Comparison of ENCODE assay signal across 16 mouse cellular contexts in the genomic region with DNA sequence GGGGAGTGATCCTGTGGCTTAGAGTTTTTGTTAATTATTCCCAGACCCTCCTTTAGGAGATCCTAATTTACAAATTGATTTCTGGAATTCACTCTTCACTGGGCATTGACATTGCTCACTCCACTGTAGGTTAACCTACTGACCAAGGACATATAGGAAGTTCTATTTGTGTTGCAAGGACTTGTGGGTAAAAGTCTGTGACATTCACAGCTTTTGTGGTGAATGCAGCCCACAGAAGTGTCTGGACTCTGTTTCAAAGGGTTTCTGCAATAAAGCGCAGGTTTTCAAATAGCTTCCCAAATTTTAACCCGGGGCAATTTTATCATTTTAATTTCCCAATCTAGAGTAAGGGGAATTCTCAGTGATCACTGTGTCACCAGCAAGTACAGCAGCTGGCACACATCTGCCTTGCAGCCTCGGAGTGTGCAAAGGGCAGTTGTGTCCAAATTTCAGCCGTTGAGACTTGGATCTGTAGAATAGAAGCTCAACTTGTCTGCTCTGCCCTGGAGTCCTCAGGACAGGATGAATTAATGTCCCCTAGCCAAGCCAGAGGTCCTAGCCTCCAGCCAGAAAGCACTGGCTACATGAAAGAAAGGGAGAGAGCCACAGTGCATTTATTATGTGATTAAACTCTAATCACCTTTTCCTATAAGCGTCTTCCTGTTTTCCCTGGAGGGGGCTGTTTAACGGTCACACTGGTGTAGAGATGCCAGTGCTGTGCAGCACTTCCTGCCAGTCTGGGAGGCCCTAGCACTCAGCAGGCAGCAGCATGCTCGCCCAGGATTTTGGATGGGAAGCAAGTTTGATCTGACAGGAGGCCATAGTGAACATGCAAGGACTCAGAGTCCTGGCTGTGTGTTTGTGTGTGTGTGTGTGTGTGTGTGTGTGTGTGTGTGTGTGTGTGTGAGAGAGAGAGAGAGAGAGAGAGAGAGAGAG. TPM values are rescaled to one million over a fixed set of nuclear protein-coding genes. Genes with fewer than 3 reads are reported as not detected.
DNase-seq lines count a peak whose midpoint lies in the region; ATAC-seq and TF ChIP-seq lines count a peak whose summit lies in the region.
"Had no signal": no experiment of that assay in that cellular context is flagged by ENCODE, and none has a peak within 500 bp of the region (broad histone marks: within the 10 kb centered on the region; RNA-seq: fewer than 3 reads in every experiment).

No protein-coding gene starts in this region.

- no peak overlapping the region for H3K4me2 ChIP-seq in lung, postnatal 0 days (replicated peaks; ENCODE audit: low read depth, low read length)
- no peak overlapping the region for H3K4me2 ChIP-seq in kidney, embryonic 14.5 days (replicated peaks; ENCODE audit: low read depth, low read length)
- H3K4me2 ChIP-seq: embryonic facial prominence, embryonic 12.5 days; liver, embryonic 11.5 days; midbrain, embryonic 12.5 days; neural tube, embryonic 13.5 days had no signal

- H3K4me1 ChIP-seq in lung, postnatal 0 days (ENCODE audit: insufficient read depth, low read depth, low read length) = no peaks in the 10 kb centered on the region; the same call in 1 of the 2 replicates
- H3K4me1 ChIP-seq in kidney, embryonic 14.5 days (ENCODE audit: control insufficient read depth, insufficient read depth, low read length) = peaks cover 9% of the 10 kb centered on the region

- no peak for TF ChIP-seq CTCF in lung, postnatal 0 days (IDR thresholded peaks at IDR 0.05)

- peak; percentile 5 to 10 for DNase-seq in kidney, postnatal 4 days
- DNase-seq in kidney, adult 8-10 months = no peak
- DNase-seq in Muller cell, postnatal 12 days (ENCODE audit: inconsistent ontology term) = peak; percentile 7
- peak; percentile 28 for DNase-seq in cerebellum, adult 9-11 months
- peak; percentile 69 for DNase-seq in lung, postnatal 0 days (ENCODE audit: low spot score)
- DNase-seq in gastrocnemius, postnatal 25 days = no peak
- DNase-seq: heart, postnatal 4 days; layer of hippocampus, postnatal 36 days had no signal

- no peak overlapping the region for H3K4me3 ChIP-seq in lung, postnatal 0 days (ENCODE audit: low read depth, low read length)
- H3K4me3 ChIP-seq in kidney, embryonic 14.5 days (ENCODE audit: low read length) = no peak overlapping the region
- H3K4me3 ChIP-seq: embryonic facial prominence, embryonic 12.5 days; midbrain, embryonic 12.5 days; neural tube, embryonic 13.5 days had no signal

- no peaks in the 10 kb centered on the region for H3K9me3 ChIP-seq in lung, postnatal 0 days (ENCODE audit: low read length)
- no peaks in the 10 kb centered on the region for H3K9me3 ChIP-seq in kidney, embryonic 14.5 days (ENCODE audit: control insufficient read depth, low read length)
- H3K9me3 ChIP-seq: embryonic facial prominence, embryonic 12.5 days; midbrain, embryonic 12.5 days; neural tube, embryonic 13.5 days had no signal

- no peak overlapping the region for H3K27ac ChIP-seq in lung, postnatal 0 days (ENCODE audit: low read length)
- H3K27ac ChIP-seq in kidney, embryonic 14.5 days (ENCODE audit: low read depth, low read length) = no peak overlapping the region
- H3K27ac ChIP-seq: embryonic facial prominence, embryonic 12.5 days; midbrain, embryonic 12.5 days; neural tube, embryonic 13.5 days had no signal

- whole genome bisulfite sequencing in lung, postnatal 0 days = 28% methylated on average over 7 of the region's 7 CpGs
- WGBS in kidney, embryonic 14.5 days = 38% methylated on average over 7 of the region's 7 CpGs

- no peaks in the 10 kb centered on the region for H3K27me3 ChIP-seq in lung, postnatal 0 days (replicated peaks; ENCODE audit: insufficient read depth, low read length)
- H3K27me3 ChIP-seq in kidney, embryonic 14.5 days (ENCODE audit: control insufficient read depth, insufficient read depth, low read length) = no peaks in the 10 kb centered on the region
- H3K27me3 ChIP-seq: CH12.LX; embryonic facial prominence, embryonic 12.5 days had no signal

- H3K9ac ChIP-seq in lung, postnatal 0 days (replicated peaks; ENCODE audit: low read depth) = no peak overlapping the region
- no peak overlapping the region for H3K9ac ChIP-seq in kidney, embryonic 14.5 days (ENCODE audit: low read depth, low read length)
- H3K9ac ChIP-seq: embryonic facial prominence, embryonic 12.5 days; midbrain, embryonic 12.5 days; neural tube, embryonic 13.5 days had no signal

- ATAC-seq in lung, postnatal 0 days = peak; percentile 53
- ATAC-seq in kidney, embryonic 14.5 days (ENCODE audit: low FRiP score, low TSS enrichment) = no peak
- ATAC-seq: forebrain, embryonic 14.5 days; intestine, embryonic 16.5 days had no signal

- no peak for TF ChIP-seq EP300 in lung, postnatal 0 days (IDR thresholded peaks at IDR 0.05)

- H3K36me3 ChIP-seq in lung, postnatal 0 days (ENCODE audit: insufficient read depth, low read length) = no peaks in the 10 kb centered on the region
- no peaks in the 10 kb centered on the region for H3K36me3 ChIP-seq in kidney, embryonic 14.5 days (ENCODE audit: control insufficient read depth, insufficient read depth, low read length)
- H3K36me3 ChIP-seq: embryonic facial prominence, embryonic 12.5 days; midbrain, embryonic 12.5 days; neural tube, embryonic 13.5 days had no signal

RNA-seq across cellular contexts. Expression of a gene that starts 3.1 kb away (rescaled TPM):
- 12.8 and 13.8 TPM in 2 replicates for polyA plus RNA-seq in lung, postnatal 0 days (2015; fragmentation: Nextera tagmentation; extraction: Ambion mirVana)
- 1 to 10 TPM in 1 of 2 experiments, under 1 TPM in 1; 0.78 to 1.1 TPM for total RNA-seq in gastrocnemius, postnatal 25 days (2021)
- polyA plus RNA-seq in kidney, embryonic 14.5 days (2014; fragmentation: Nextera tagmentation; extraction: Ambion mirVana) = 0.57 and 1.4 TPM in 2 replicates

Comparison
In these comparisons a context has a peak if more than half of its experiments do, and no peak if none do; other contexts are left out.
1. DNase-seq: peak in kidney, postnatal 4 days (2 of 2), Muller cell, postnatal 12 days (single experiment), cerebellum, adult 9-11 months (single experiment) and lung, postnatal 0 days (single experiment); none in kidney, adult 8-10 months (0 of 2) and gastrocnemius, postnatal 25 days (single experiment).